Mouse (Mus musculus): ENCODE data around the gene Fau.

Fau gene

GRCm38 (mm10) chr19:6070571-6071250 is 13.1 kb downstream of the Fau start:
- peak; percentile 61 for DNase-seq (ENCODE audit: low read depth, low spot score)

- peak; percentile 33 for DNase-seq (ENCODE audit: low read depth, low spot score)
Observed at GRCm38 (mm10) chr19:6071261-6071660, 13.6 kb downstream of the Fau start.

DNA sequence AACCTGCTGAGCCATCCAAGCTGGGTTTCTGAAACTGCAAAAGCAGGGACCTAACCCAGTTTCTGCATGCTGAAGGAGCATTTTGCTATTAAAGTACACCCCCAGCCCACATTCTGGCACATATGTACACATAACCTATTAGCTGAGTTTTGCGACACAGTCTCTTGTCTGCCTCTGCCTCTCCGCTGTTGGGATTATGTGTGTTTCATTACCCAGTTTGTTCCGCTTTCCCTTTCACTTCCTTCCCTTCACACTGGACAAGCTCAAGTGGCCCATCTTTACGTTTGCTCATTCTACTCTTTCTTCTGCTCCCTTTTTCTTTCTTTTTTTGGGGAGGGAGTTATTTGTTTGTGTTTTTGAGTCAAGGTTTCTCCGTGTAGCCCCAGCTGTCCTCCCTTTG is 16.2 kb downstream of the Fau start:
- DNase-seq (ENCODE audit: low read depth, low spot score) = no peak

- DNase-seq (ENCODE audit: low read depth, low spot score) = peak; percentile 94
Observed at GRCm38 (mm10) chr19:6076564-6077393, 19.1 kb downstream of the Fau start, which contains the start of gene Vps51. Vps51 (minus strand) TSS chr19:6077231.

DNA sequence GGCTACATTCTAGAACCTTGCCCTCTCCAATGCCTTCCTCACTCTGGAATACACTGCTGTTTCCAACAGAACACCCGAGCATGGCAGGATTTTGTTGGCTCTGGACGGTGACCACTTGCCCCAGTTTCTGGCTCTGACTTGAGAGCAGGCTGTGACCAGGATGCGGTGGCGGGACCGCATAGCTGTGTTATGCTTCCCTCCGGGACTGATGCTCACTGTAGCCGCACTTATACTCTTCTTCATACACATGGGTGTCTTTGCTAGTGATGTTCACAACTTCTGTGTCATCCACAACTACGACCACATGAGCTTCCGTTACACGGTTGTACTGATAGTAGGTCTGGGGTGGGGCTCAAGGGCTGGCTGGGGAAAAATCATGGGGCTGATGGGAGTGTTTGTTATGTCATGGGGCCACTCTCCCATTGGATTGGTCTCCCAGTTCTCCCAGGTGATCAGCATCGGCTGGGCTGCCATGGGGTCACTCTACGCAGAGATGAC is 22.4 kb downstream of the Fau start, which contains the start of gene Tmem262:
Tmem262 (plus strand) TSS at position 51 of the 498 bp plus-strand sequence.
- DNase-seq (ENCODE audit: low read depth, low spot score) = no peak

DNA sequence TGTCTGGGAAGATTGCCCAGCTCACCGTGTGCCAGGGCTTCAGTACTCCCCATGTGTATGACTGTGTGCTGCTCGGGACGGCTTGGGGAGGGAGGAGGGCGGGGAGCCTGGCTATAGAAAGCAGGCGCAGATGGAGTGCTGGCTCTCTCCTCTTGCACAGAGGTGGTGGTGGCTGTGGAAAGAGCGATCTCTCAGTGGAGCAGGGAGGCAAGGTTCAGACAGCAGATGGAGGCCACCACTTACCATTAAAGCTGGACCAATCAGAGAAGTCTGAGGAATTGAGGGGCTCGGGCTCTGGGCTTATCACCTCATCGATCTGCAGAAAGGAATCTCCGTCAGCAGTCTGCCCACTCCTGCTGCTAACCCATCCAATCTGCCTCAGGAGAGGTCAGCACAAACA is 24.5 kb downstream of the Fau start, which contains the start of gene Gm28374:
Gm28374 (minus strand) TSS at position 101 of the 400 bp plus-strand sequence.
- DNase-seq (ENCODE audit: low read depth, low spot score) = no peak

DNA sequence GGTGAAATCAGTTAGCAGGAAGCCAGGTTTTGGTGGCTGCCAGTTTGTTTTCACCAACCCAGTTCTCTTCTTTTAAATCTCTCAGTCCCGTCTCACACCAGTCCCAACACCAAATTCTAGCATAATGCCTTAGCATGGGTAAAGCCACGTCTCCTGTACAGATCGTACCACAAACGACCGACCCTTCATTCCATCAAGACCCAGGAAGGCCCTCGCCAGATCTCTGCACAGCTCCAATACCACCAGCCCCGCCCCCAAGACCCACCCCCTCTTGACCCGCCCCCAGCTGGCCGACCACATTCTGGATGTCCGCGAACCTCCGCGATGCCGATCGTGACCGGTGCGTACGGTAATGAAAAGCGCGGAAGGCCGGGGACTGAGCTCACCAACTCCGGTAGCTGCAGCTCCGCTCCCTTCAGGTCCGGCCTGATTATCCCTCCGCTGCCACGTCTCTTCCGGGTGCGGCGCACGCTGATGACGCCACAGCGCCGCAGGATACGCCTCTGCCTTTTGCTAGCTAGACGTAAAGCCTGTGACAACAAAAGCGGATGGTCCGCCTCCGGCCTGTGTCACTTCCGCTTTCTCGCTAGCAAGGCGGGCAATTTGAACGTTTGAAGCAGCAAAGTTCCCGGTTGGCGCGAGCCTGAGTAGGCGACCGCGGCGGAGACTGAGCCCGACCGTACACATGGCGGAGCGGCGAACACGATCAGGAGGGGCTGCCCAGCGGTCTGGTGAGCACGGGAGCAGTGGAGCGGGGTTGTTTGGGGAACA is 27.0 kb downstream of the Fau start, which contains the start of the genes Zfpl1 and Cdca5:
Zfpl1 (minus strand) TSS at position 479 of the 771 bp plus-strand sequence.
Cdca5 (plus strand) TSS at position 506 of the 771 bp plus-strand sequence.
- DNase-seq (ENCODE audit: low read depth, low spot score) = peak; percentile 99

GRCm38 (mm10) chr19:6085417-6085879 is 27.8 kb downstream of the Fau start:
- DNase-seq (ENCODE audit: low read depth, low spot score) = peak; percentile 83

DNA sequence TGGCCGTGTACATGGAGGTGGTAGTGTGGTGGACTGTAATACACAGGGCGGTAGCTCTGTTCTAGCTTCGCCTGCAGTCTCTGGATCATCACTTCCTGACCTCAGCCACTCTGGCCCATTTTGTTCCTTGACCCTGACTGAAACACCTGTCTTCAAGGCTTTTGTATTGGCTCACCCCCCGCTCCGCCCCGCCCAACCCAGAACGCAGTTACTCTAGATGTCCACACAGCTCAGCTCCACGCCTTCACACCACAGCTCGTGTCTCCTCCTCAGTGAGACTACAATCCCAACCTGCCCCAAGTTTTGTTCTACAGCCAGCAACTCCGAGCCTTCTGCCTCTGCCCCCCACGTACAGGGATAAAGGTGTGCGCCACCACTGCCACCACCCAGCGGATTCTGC is 31.2 kb downstream of the Fau start:
- DNase-seq (ENCODE audit: low read depth, low spot score) = no peak

GRCm38 (mm10) chr19:6094119-6094518 is 36.5 kb downstream of the Fau start, which contains the start of gene AC131692.1:
AC131692.1 (plus strand) TSS chr19:6094419.
- no peak for DNase-seq (ENCODE audit: low read depth, low spot score)

DNA sequence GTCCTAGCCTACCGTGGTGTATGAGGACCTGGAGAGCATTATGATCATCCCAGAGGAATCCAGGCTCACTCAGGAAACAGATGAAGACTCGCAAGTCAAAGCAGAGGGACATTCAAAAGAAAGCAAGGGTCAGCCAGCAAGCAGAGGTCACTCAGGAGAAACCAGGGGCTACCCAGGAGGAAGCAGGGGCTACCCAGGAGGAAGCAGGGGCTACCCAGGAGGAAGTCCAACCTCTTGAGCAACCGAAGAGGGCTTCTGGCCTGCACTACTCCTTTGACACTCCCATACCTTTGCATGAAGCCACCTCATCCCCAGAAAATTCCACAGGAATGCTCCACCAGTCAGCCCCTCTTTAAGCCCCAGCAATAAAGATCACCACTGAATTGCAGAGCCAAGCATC is 40.2 kb downstream of the Fau start:
- DNase-seq (ENCODE audit: low read depth, low spot score) = no peak

DNA sequence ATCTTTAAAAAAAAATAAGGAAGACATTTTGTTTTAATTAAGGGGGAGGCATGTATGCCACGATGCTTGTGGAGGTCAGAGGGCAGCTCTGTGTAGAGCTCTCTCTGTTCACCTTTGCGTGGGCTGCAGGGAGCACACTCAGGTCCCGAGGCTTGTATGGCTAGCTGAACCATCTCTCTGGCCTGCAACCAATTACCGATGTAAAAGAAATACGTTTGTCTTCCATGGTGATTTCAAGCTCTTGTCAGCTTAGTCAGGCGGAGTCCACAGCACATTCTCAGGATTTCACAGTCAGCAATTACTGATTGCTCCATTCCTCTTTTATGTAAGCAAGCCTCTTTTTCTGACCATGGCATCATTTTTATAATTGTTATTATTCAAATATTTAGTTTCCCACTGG is 43.5 kb downstream of the Fau start:
- DNase-seq (ENCODE audit: low read depth, low spot score) = no peak

GRCm38 (mm10) chr19:6102169-6102853 is 44.7 kb downstream of the Fau start:
- DNase-seq (ENCODE audit: low read depth, low spot score) = no peak

- no peak for DNase-seq (ENCODE audit: low read depth, low spot score)
Observed at GRCm38 (mm10) chr19:6104476-6104875, 46.8 kb downstream of the Fau start.

GRCm38 (mm10) chr19:6105586-6105985 is 47.9 kb downstream of the Fau start, which contains the start of gene Naaladl1:
Naaladl1 (plus strand) TSS chr19:6105782.
- DNase-seq (ENCODE audit: low read depth, low spot score) = no peak
